Mouse (Mus musculus) liver, embryonic 12.5 days (tissue): Measurements from ENCODE around the gene Cmss1. TPM values are rescaled to one million over a fixed set of nuclear protein-coding genes. Genes with fewer than 3 reads are reported as not detected.

Experiments
- ATAC-seq: fragments of 200-750 bp; cut with Nextera tagmentation; 2 replicates; pipeline ENCODE4 v1.8.0; 2017; ENCODE audit warnings: moderate number of reproducible peaks, mild to moderate bottlenecking, moderate library complexity
- H3K27ac ChIP-seq: fragments of 300-500 bp; sonication (generic); 2 replicates; pipeline ENCODE4 v1.5.1; 2016; ENCODE audit warnings: mild to moderate bottlenecking
- H3K27me3 ChIP-seq: fragments of 300-500 bp; sonication (generic); replicated peaks from 2 replicates; pipeline ENCODE4 v1.6.1; 2016; ENCODE audit warnings: mild to moderate bottlenecking, moderate library complexity
- H3K36me3 ChIP-seq: fragments of 300-500 bp; sonication (generic); 2 replicates; pipeline ENCODE4 v1.6.1; 2016; ENCODE audit warnings: mild to moderate bottlenecking, moderate library complexity
- H3K4me1 ChIP-seq: fragments of 300-500 bp; sonication (generic); 2 replicates; pipeline ENCODE4 v1.6.1; 2016
- H3K4me2 ChIP-seq: fragments of 300-500 bp; sonication (generic); 2 replicates; pipeline ENCODE4 v1.6.1; 2016; ENCODE audit warnings: mild to moderate bottlenecking, moderate library complexity
- H3K4me3 ChIP-seq: fragments of 300-500 bp; sonication (generic); 2 replicates; pipeline ENCODE4 v1.5.1; 2016; ENCODE audit warnings: mild to moderate bottlenecking, moderate library complexity
- H3K9ac ChIP-seq: fragments of 300-500 bp; sonication (generic); 2 replicates; pipeline ENCODE4 v1.6.1; 2016; ENCODE audit warnings: mild to moderate bottlenecking, moderate library complexity
- H3K9me3 ChIP-seq: fragments of 300-500 bp; sonication (generic); replicated peaks from 2 replicates; pipeline ENCODE4 v1.6.1; 2016; ENCODE audit warnings: mild to moderate bottlenecking, moderate library complexity
- WGBS: fragments of 180-500 bp; shearing (Covaris S2); methylation state at CpG from one replicate; pipeline ENCODE4 v1.1.7; 2016; ENCODE audit not compliant: insufficient replicate concordance; 5-methylcytosine and 5-hydroxymethylcytosine counted together
- polyA plus RNA-seq: library from polyadenylated mRNA; unstranded; fragments of >200 nt; fragmentation: Nextera tagmentation; extraction: Ambion mirVana; gene quantifications from 2 replicates; pipeline ENCODE4 v1.2.1, GENCODE M21; 2016

Cmss1 gene
- polyA plus RNA-seq, 1 experiment from 2014 or later, result 47.6 TPM

DNA sequence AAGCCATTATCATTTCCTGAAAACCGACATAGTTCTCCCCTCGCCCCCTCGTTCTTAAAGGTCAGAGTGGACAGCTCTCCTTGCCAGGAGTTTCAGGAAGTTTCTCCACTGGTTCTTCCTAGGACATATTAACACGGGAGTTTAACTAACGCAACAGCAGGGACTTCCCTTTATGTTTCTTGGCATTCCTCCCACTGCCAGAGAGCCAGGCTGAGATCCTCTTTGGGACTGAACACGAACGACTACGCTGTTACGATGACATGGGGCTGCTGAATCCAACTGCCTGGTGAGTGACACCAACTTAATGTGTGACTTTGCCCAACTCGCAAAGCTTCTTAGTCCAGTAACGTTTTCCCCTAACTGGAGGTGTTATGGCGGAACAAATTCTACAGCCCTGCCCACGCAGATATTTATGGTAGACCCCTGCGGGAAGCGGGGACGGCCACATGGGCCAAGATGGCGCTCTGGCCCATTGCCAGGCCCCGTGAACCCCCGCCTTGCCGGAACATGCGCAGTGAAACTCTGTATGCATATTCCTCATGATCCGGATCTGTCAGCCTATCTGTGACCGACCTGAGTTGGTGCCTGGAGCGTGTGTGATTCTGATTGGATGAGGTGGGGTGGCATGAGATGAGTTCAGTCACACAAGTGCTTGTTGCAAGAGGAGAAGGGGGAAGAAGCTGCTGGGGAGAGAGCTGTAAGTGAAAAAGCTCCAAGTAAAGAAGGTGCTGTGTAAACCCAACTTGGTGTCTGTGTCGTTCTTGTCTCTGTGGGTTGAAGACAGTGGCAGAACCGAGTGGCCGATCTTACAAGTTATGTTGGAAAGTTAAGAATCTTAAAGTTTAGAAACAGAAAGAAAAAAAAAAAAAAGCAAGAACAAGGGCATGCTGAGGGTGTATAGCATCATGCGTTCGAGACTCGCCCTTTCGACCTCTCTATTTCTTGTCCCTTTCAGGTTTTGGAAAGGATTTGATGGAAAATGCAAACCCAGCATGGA, 326.1 kb downstream of the Cmss1 start:
- Histone ChIP-seq H3K36me3 (no peaks in the 10 kb centered on the region), H3K9me3 (no peaks in the 10 kb centered on the region), H3K4me1 (no peaks in the 10 kb centered on the region), H3K9ac (no peak overlapping the region), H3K27me3 (no peaks in the 10 kb centered on the region), H3K4me2 (no peak overlapping the region), H3K27ac (no peak overlapping the region), H3K4me3 (no peak overlapping the region)
- ATAC-seq, result no peak
- 81% methylated on average over 31 of the region's 31 CpGs for WGBS

DNA sequence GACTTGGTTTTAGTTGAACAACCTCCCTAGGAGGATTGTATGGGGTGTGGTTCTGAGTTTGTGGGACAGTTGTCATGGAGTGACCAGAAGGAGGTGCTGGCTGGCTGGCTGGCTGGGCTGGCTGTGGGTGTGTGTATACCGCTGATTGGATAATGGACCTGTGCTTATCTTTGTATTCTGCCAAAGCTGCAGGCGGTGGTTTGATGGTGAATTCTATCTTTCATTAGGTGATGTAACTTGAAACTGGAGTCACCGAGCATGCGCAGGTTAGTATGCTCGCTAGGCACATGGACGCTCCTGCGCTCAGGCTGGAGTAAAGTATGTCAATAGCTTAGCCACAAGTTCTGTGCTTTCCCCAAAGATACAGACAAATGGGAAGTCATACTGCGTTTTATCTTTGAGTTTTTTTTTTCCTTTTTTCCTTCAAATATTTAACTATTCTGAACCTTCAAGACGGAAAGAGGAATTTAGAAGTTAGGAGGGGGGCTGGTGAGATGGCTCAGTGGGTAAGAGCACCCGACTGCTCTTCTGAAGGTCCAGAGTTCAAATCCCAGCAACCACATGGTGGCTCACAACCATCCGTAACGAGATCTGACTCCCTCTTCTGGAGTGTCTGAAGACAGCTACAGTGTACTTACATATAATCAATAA, 327.6 kb downstream of the Cmss1 start:
- WGBS, result 71% methylated on average over 10 of the region's 12 CpGs
- no peaks in the 10 kb centered on the region for H3K4me1 ChIP-seq
- ATAC-seq, result no peak
- no peak overlapping the region for H3K9ac ChIP-seq
- no peaks in the 10 kb centered on the region for H3K27me3 ChIP-seq
- H3K4me2 ChIP-seq, result no peak overlapping the region
- no peak overlapping the region for H3K27ac ChIP-seq
- no peaks in the 10 kb centered on the region for H3K9me3 ChIP-seq
- no peak overlapping the region for H3K4me3 ChIP-seq
- H3K36me3 ChIP-seq, result no peaks in the 10 kb centered on the region

DNA sequence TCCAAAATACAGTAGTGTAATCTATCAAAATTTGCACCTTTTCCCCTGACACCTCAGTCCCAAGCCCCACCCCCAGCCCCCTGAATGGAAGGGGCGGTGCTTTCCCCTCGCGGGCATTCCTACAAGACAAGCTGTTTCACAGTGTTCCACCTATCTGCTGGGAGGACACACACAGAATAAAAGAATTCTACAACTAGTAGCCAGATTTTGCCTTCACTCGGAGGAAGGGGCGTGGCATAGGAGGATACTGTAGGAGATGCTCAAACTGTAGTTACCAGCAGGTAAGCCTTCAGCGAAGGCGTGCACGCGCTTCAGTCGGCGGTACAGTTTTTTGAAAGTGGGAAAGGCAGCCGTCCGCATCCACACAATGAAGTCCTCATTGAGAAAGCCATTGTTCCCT, 336.9 kb downstream of the Cmss1 start:
- no peaks in the 10 kb centered on the region for H3K4me1 ChIP-seq
- H3K27me3 ChIP-seq, result no peaks in the 10 kb centered on the region
- H3K36me3 ChIP-seq, result no peaks in the 10 kb centered on the region
- ATAC-seq, result no peak
- H3K9me3 ChIP-seq, result no peaks in the 10 kb centered on the region
- no peak overlapping the region for H3K27ac ChIP-seq
- WGBS, result 83% methylated on average over 13 of the region's 13 CpGs
- H3K4me2 ChIP-seq, result no peak overlapping the region
- no peak overlapping the region for H3K9ac ChIP-seq
- no peak overlapping the region for H3K4me3 ChIP-seq

DNA sequence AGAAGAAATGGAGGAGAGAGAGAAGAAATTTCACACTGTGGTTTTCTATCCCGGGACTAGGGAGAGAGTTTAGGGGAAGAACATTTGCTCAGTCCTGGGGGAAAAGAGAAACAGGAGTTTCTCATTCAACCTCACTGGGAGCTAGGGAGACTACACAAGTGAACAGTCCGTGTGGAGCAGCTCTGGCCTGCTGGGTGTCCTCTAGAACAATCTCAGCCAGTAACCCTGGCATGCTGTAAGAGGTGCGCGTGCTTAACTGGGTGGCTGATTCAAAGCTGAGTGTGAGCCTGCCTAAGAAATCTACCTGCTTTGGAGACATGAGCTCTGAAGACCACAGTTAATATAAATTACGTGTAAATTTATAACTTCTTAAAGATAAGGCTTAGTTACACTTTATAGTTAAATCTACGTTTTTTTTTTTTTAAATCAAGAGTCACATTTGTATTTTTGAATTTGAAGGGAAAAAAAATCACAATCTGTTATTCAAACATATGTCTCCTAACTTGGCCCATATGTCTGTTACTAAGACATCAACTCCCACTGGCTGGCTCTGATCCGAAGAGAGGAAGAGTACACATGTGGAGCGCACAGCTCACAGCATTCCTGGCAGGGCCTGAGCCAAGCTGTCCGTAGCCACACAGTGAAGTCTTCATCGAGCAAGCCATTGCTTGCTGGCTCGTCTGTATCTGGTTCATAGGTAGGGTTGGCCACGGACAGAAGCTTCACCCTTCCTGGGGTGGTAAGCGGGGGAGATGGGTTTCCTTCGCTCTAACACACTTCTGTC, 338.4 kb downstream of the Cmss1 start:
- Histone ChIP-seq H3K4me2 (no peak overlapping the region), H3K4me1 (no peaks in the 10 kb centered on the region), H3K9ac (no peak overlapping the region), H3K4me3 (no peak overlapping the region), H3K27ac (no peak overlapping the region), H3K9me3 (no peaks in the 10 kb centered on the region), H3K36me3 (no peaks in the 10 kb centered on the region), H3K27me3 (no peaks in the 10 kb centered on the region)
- WGBS, result 75% methylated on average over 14 of the region's 14 CpGs
- ATAC-seq, result no peak

- no peaks in the 10 kb centered on the region for H3K4me1 ChIP-seq
- no peak overlapping the region for H3K4me2 ChIP-seq
- H3K27me3 ChIP-seq, result no peaks in the 10 kb centered on the region
- H3K36me3 ChIP-seq, result no peaks in the 10 kb centered on the region
- H3K9ac ChIP-seq, result no peak overlapping the region
- no peak overlapping the region for H3K27ac ChIP-seq
- no peaks in the 10 kb centered on the region for H3K9me3 ChIP-seq
- 33% methylated on average over 1 of the region's 1 CpGs for WGBS
- ATAC-seq, result no peak
- H3K4me3 ChIP-seq, result no peak overlapping the region
Measured at GRCm38 (mm10) chr16:57267068-57267467, 339.6 kb downstream of the Cmss1 start.

DNA sequence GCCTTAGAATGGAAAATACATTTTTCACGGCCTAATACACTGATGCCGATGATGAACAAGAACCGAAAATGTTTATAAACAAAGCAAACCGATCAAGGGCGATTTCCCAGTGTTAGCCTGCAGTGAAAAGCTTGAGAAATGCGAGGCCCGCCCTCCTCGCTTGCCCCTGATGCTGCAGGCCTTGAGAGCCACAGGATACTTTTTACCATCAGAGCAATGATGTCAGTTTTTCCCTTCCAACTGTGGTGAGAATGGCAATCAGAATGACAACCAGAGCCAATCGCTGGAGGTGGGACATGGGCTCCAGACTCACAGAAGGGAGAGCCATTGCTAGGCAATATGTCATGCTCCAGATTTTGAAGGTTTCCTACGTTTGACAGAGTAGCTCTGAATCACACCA, 346.5 kb downstream of the Cmss1 start:
- 70% methylated on average over 10 of the region's 10 CpGs for WGBS
- no peak overlapping the region for H3K27ac ChIP-seq
- H3K4me1 ChIP-seq, result no peaks in the 10 kb centered on the region
- H3K9me3 ChIP-seq, result no peaks in the 10 kb centered on the region
- no peak overlapping the region for H3K4me3 ChIP-seq
- no peak overlapping the region for H3K4me2 ChIP-seq
- no peak for ATAC-seq
- H3K9ac ChIP-seq, result no peak overlapping the region
- no peaks in the 10 kb centered on the region for H3K36me3 ChIP-seq
- no peaks in the 10 kb centered on the region for H3K27me3 ChIP-seq

DNA sequence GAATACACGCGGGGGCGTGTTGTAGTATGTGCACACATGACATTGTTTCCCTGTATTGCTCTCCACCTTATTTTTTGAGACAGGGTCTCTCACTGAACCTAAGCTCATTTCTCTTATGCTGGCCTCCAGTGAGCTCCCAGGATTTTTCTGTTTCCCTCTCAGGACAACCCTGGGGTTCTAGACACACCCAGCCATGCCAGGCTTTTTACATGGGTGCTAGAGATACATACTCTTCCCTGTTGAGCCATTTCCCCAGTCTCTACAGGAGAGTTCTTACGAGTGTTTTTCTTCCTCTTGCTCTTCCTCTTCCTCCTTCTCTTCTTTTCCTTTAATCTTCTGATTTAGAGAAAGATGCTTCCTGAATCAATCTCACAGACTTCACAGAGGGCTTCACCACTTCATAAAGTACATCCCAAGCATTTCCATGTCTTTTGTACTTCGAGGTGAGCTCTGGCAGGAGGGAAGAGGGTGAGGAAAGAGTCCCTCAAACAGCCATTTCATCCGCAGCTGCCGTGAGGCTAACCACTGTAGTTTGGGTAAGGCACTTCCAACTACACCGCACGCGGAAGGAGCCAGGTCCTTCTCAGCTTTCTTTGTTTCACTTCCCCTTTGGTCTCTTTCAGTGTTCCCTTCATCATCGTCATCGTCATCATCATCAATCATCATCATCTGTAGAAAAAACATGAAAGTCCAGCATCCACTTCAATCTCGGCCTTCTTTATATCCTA, 347.1 kb downstream of the Cmss1 start:
- no peak overlapping the region for H3K4me2 ChIP-seq
- ATAC-seq, result no peak
- no peaks in the 10 kb centered on the region for H3K4me1 ChIP-seq
- no peak overlapping the region for H3K27ac ChIP-seq
- H3K9me3 ChIP-seq, result no peaks in the 10 kb centered on the region
- H3K4me3 ChIP-seq, result no peak overlapping the region
- whole genome bisulfite sequencing, result 74% methylated on average over 13 of the region's 13 CpGs
- no peaks in the 10 kb centered on the region for H3K27me3 ChIP-seq
- H3K36me3 ChIP-seq, result no peaks in the 10 kb centered on the region
- no peak overlapping the region for H3K9ac ChIP-seq

Other genes starting within 250 kb of the Cmss1 start
- gene Col8a1, start 147.9 kb upstream of the Cmss1 start, polyA plus RNA-seq, result 0.36 and 0.61 TPM in 2 replicates